Mouse (Mus musculus) layer of hippocampus, adult 8-10 months (tissue): ENCODE data around the gene Fnip2. TPM values are rescaled to one million over a fixed set of nuclear protein-coding genes. Genes with fewer than 3 reads are reported as not detected.

Source experiments
- DNase-seq, 2 experiments: peaks; one replicate each; pipeline ENCODE4 v3.0.0; 2022; ENCODE audit warnings: low spot score in 2 of 2
- total RNA-seq, 4 experiments: library from RNA; stranded (reverse); gene quantifications; 2 replicates each; pipeline ENCODE4 v1.2.4; 2022

The Fnip2 gene
- total RNA-seq, 4 experiments from 2014 or later: 20.8 to 31.5 (median 27.1) TPM

GRCm38 (mm10) chr3:79416944-79417680 is 150.5 kb downstream of the Fnip2 start:
- no peak for DNase-seq

DNA sequence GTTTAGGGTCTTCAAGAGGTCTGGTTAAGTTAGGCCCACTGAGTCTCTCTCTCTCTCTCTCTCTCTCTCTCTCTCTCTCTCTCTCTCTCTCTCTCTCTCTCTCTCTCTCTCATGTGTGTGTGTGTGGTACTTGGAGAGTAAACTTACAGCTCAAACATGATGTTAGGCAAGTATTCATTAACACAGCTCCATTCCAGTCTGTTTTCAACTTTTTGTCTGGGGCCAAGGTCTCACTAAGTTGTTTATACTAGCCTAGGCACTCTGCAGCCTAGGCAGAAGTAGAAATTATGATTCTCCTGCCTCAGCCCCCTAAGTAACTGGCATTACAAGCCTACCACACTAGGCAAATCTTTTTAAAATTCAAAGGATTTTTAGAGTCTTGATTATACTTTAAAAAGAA is 151.7 kb downstream of the Fnip2 start:
- DNase-seq: no peak

- DNase-seq: no peak
Measured at GRCm38 (mm10) chr3:79415081-79415480, 152.5 kb downstream of the Fnip2 start.

GRCm38 (mm10) chr3:79413492-79413891 is 154.1 kb downstream of the Fnip2 start:
- DNase-seq: no peak

DNA sequence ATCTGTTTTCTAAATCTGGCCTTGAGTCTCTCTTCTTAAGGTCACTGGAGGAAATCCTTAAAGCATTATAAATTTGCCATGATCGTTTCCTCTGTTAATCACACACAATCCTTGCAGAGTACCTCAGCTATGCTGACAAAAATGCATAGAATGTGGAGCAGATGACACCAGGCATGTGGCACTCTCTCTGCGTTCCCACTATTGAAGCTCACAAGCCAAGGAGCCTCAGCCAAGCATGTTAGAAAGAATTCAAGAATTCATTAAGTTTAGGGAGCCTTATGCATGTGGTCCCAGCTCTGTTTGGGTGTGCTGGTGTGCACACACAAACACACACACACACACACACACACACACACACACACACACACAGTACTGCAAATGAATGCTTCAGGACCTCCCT is 155.9 kb downstream of the Fnip2 start:
- DNase-seq: no peak

GRCm38 (mm10) chr3:79410629-79410995 is 157.0 kb downstream of the Fnip2 start:
- DNase-seq: no peak

GRCm38 (mm10) chr3:79409927-79410628 is 157.5 kb downstream of the Fnip2 start:
- DNase-seq: no peak

DNA sequence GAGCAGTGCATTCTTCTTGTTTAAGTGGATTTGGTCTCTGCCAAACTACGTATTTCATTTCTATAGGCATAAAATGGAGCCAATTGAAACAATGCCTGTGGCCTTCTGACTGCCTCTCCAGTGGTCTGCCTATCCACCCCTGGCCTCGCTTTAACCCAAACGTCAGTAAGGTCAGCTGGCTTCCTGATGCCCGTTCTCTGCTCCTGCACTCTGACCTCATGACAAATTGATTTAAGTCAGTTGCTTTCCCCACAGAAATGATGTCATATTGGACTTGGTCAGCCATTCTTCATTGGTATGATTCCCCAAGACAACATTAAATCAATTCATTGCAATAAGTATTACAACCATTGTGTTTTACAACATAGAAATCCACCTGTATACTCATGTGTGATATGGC is 159.1 kb downstream of the Fnip2 start:
- DNase-seq: no peak

Other genes starting within 250 kb of the Fnip2 start
- gene Gm17359, start 231.1 kb downstream of the Fnip2 start, total RNA-seq: not detected
- gene Ppid, start 23.5 kb upstream of the Fnip2 start, total RNA-seq: 10 to 100 TPM; 72.5 to 88.1 (median 80.6) TPM
- gene 4930579G24Rik, start 61.3 kb upstream of the Fnip2 start, total RNA-seq: 1 to 10 TPM; 1.1 to 1.5 (median 1.3) TPM
- 10 to 100 TPM; 27.4 to 33.7 (median 29.9) TPM for gene Etfdh, start 61.7 kb upstream of the Fnip2 start, total RNA-seq
- 10 to 100 TPM; 12.9 to 18.6 (median 14.9) TPM for gene Rxfp1, start 170.1 kb upstream of the Fnip2 start, total RNA-seq